Mouse (Mus musculus): ENCODE results near the gene Atp4b. TPM values are rescaled to one million over a fixed set of nuclear protein-coding genes. Genes with fewer than 3 reads are reported as not detected.
A peak's percentile ranks its signal among the peaks of the same experiment; 100 is the strongest.
"Not testable (repeated sequence)": the region's sequence is repeated elsewhere in the genome, so short reads cannot be mapped to it uniquely, and the experiment has no call there.

Atp4b gene
- polyA plus RNA-seq, 1 experiment from 2014 or later = not detected

DNA sequence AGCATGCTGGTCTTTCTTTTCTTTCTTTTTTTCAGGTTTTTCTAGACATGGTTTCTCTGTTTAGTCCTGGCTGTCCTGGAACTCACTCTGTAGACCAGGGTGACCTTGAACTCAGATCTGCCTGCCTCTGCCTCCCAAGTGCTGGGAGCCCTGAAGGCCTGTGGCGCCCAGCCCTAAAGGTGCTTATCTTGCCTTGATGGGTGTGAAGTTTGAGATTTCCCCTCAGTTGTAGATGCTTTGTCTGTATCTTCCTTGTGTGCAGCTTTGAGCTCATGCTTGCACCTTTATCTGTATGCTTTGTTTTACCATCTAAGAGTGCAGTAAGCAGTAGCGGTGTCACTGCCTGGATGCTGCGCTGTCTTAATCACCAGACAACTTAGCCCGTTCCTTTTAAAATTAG is 53.5 kb downstream of the Atp4b start:
- H3K4me3 ChIP-seq (ENCODE audit: low read depth, low read length) = no peak overlapping the region
- H3K9me3 ChIP-seq (ENCODE audit: control insufficient read depth, low read length) = no peaks in the 10 kb centered on the region
- H3K27me3 ChIP-seq (replicated peaks; ENCODE audit: control insufficient read depth, insufficient read depth, low read length) = no peaks in the 10 kb centered on the region
- H3K36me3 ChIP-seq (ENCODE audit: control insufficient read depth, insufficient read depth, low read length) = peaks cover 62% of the 10 kb centered on the region
- ATAC-seq (replicated peaks; ENCODE audit: low FRiP score) (no peak), DNase-seq (ENCODE audit: low spot score) (no peak)
- no peak overlapping the region for H3K9ac ChIP-seq (ENCODE audit: low read depth, low read length)
- H3K4me1 ChIP-seq (replicated peaks; ENCODE audit: control insufficient read depth, insufficient read depth, low read length) = peaks cover 32% of the 10 kb centered on the region
- H3K4me2 ChIP-seq = no peak overlapping the region
- no peak overlapping the region for H3K27ac ChIP-seq (ENCODE audit: low read depth, low read length)
- WGBS = 79% methylated on average over 4 of the region's 4 CpGs

DNA sequence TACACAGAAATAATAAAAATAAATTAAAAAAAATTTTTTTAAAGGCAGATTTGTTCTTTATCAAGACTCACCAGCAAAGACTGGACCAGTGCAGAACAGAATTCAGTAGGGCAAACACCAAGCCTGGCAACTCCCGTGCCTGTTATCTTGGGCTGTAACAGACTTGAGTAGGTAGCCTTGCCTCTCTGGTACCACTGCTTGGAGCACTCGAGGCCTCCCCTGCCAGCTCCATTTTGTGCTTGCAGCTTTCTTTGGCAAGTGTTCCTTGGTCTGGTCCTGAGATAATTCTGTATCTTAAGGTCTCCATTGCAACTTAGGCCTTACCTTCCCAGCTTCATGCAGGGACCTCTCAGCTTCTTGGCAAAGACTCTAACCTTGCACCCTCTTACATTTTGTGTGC is 54.3 kb downstream of the Atp4b start:
- Histone ChIP-seq H3K4me2 (no peak overlapping the region), H3K4me3 (ENCODE audit: low read depth, low read length) (no peak overlapping the region), H3K9me3 (ENCODE audit: control insufficient read depth, low read length) (no peaks in the 10 kb centered on the region), H3K27ac (ENCODE audit: low read depth, low read length) (no peak overlapping the region; the same call in 1 of the 2 replicates), H3K4me1 (replicated peaks; ENCODE audit: control insufficient read depth, insufficient read depth, low read length) (peaks cover 40% of the 10 kb centered on the region), H3K36me3 (ENCODE audit: control insufficient read depth, insufficient read depth, low read length) (peaks cover 54% of the 10 kb centered on the region), H3K27me3 (replicated peaks; ENCODE audit: control insufficient read depth, insufficient read depth, low read length) (no peaks in the 10 kb centered on the region), H3K9ac (ENCODE audit: low read depth, low read length) (no peak overlapping the region)
- no peak for ATAC-seq (replicated peaks; ENCODE audit: low FRiP score)
- no peak for DNase-seq (ENCODE audit: low spot score)
- 53% methylated on average over 2 of the region's 2 CpGs for WGBS

DNA sequence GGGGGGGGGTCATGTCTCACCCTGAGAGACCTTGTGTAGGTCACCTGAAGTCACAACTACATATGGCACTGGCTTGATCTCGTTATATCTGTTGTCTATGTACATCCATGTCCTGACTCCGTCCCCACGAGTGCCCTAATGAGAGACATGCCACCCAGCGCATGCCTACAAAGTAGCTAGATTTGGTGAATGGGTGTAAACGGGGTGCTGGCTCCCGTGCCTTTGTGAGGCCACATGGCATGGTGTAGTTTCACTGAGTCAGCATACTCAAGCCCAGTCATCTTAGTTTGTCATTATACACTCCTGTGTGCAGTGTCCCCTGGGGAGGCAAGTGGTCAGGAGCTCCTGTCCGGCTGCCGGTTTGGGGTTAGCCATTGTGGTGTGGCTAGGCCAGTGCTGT is 56.0 kb downstream of the Atp4b start:
- Histone ChIP-seq H3K4me1 (replicated peaks; ENCODE audit: control insufficient read depth, insufficient read depth, low read length) (peaks cover 40% of the 10 kb centered on the region), H3K4me3 (ENCODE audit: low read depth, low read length) (peak overlapping the region; percentile 96), H3K36me3 (ENCODE audit: control insufficient read depth, insufficient read depth, low read length) (peaks cover 40% of the 10 kb centered on the region), H3K4me2 (peak overlapping the region; percentile 85), H3K9me3 (ENCODE audit: control insufficient read depth, low read length) (no peaks in the 10 kb centered on the region), H3K27me3 (replicated peaks; ENCODE audit: control insufficient read depth, insufficient read depth, low read length) (no peaks in the 10 kb centered on the region), H3K27ac (ENCODE audit: low read depth, low read length) (peak overlapping the region; percentile 30; the same call in 1 of the 2 replicates), H3K9ac (ENCODE audit: low read depth, low read length) (peak overlapping the region; percentile 99)
- WGBS = 81% methylated on average over 8 of the region's 8 CpGs
- DNase-seq (ENCODE audit: low spot score) (no peak), ATAC-seq (replicated peaks; ENCODE audit: low FRiP score) (no peak)

DNA sequence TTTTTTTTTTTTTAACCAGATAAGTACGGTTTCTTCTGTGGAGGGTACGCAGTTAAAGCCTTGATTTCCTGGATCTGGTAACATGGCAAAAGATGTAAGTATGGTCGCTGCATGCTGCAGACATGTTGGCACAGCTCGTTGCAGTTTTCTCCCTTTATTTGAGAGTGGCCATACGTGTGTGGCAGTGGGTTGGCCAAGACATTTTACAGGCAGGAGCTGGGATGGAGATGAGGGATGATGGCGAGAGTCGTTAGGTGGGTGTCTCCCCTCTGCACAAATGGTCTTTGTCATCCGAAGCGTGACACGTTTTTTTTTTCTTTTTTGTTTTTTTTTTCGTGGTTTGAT is 57.0 kb downstream of the Atp4b start:
- H3K9me3 ChIP-seq (ENCODE audit: control insufficient read depth, low read length) = no peaks in the 10 kb centered on the region
- H3K36me3 ChIP-seq (ENCODE audit: control insufficient read depth, insufficient read depth, low read length) = peaks cover 31% of the 10 kb centered on the region
- peak overlapping the region; percentile 85 for H3K4me2 ChIP-seq
- WGBS = 3% methylated on average over 11 of the region's 11 CpGs
- H3K4me1 ChIP-seq (replicated peaks; ENCODE audit: control insufficient read depth, insufficient read depth, low read length) = peaks cover 40% of the 10 kb centered on the region
- no peaks in the 10 kb centered on the region for H3K27me3 ChIP-seq (replicated peaks; ENCODE audit: control insufficient read depth, insufficient read depth, low read length)
- H3K27ac ChIP-seq (ENCODE audit: low read depth, low read length) = no peak overlapping the region; the same call in 1 of the 2 replicates
- ATAC-seq (replicated peaks; ENCODE audit: low FRiP score) = no peak
- DNase-seq (ENCODE audit: low spot score) = no peak
- H3K4me3 ChIP-seq (ENCODE audit: low read depth, low read length) = peak overlapping the region; percentile 96
- peak overlapping the region; percentile 99 for H3K9ac ChIP-seq (ENCODE audit: low read depth, low read length)

DNA sequence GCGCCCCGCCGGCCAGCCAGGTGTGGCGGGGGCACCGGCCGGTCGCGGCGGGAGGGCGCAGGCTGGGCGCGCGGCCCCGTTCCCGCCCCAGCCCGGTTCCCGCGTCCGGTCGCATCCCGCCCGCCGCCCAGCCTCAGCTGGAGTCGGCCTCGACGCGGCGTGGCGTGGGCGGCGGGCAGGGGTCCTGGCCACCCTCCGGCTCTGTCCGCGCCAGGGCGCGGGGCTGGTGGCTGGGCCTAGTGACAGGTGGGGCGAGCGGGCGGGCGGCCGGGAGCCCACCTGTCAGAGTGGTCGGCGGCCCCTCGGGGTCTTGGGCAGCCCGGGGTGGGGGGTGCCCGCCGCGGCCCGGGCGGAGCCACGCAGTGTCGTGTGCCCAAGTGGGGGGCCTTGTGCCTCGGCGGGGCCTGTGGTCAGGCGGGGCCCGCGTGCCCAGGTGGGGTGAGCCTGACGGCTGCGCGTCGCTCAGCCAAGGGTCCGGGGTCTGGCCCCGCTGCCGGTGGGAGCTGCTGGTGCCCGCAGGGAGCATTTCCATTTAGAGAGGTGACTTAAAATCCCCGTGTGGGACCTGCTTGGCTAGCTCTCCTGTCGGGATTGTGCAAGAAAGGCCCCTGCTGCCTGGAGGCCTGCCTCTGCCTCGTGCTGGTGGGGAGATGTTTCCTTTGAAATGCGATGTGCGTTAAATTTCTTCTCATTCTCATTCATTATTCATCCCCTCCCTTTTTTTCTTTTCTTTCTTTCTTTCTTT is 57.6 kb downstream of the Atp4b start:
- peak overlapping the region; percentile 89 for H3K27ac ChIP-seq (ENCODE audit: low read depth, low read length)
- ATAC-seq (replicated peaks; ENCODE audit: low FRiP score) (peak; percentile 36), DNase-seq (ENCODE audit: low spot score) (peak; percentile 66)
- under 1% methylated on average over 62 of the region's 70 CpGs for WGBS
- H3K4me2 ChIP-seq = peak overlapping the region; percentile 85
- H3K27me3 ChIP-seq (replicated peaks; ENCODE audit: control insufficient read depth, insufficient read depth, low read length) = no peaks in the 10 kb centered on the region
- no peaks in the 10 kb centered on the region for H3K9me3 ChIP-seq (ENCODE audit: control insufficient read depth, low read length)
- H3K36me3 ChIP-seq (ENCODE audit: control insufficient read depth, insufficient read depth, low read length) = peaks cover 25% of the 10 kb centered on the region
- H3K4me1 ChIP-seq (replicated peaks; ENCODE audit: control insufficient read depth, insufficient read depth, low read length) = peaks cover 38% of the 10 kb centered on the region
- H3K9ac ChIP-seq (ENCODE audit: low read depth, low read length) = peak overlapping the region; percentile 99
- peak overlapping the region; percentile 96 for H3K4me3 ChIP-seq (ENCODE audit: low read depth, low read length)

DNA sequence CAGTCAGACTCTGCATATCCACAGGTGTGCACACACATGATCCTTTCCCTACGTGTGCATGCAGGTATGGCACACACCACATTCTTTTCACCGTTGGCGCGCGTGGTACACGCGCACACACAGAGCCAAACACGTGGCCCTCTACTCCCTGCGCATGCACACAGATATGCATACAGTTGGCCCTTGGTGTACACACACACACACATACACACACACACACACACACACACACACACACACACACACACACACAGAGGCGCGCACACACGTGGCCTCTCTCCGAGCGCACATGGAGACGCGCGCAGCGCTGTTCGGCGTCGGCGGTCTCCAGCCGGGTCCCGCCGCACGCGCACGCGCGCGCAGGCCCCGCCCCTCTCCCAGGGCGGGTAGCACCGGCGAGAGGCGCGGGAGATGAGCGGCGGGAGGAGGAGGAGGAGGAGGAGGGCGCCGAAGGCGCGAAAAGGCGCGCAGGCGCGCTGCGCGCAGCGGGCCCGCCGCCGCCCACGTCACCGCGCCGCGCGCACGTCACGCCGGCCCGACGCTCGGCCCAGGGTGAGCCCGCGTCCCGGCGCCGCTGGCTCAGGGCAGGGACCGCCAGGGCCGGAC is 58.3 kb downstream of the Atp4b start, which contains the start of gene Tfdp1:
TSS of gene Tfdp1 (plus strand) at position 497 of the 606 bp plus-strand sequence.
- ATAC-seq (replicated peaks; ENCODE audit: low FRiP score) = peak; percentile 92
- Histone ChIP-seq H3K27me3 (replicated peaks; ENCODE audit: control insufficient read depth, insufficient read depth, low read length) (no peaks in the 10 kb centered on the region), H3K36me3 (ENCODE audit: control insufficient read depth, insufficient read depth, low read length) (peaks cover 18% of the 10 kb centered on the region), H3K9ac (ENCODE audit: low read depth, low read length) (peak within 1 kb of the TSS; percentile 99), H3K4me1 (replicated peaks; ENCODE audit: control insufficient read depth, insufficient read depth, low read length) (peaks cover 37% of the 10 kb centered on the region), H3K4me2 (peak within 1 kb of the TSS; percentile 85), H3K4me3 (ENCODE audit: low read depth, low read length) (peak within 1 kb of the TSS; percentile 96), H3K9me3 (ENCODE audit: control insufficient read depth, low read length) (no peaks in the 10 kb centered on the region), H3K27ac (ENCODE audit: low read depth, low read length) (peak within 1 kb of the TSS; percentile 89)
- DNase-seq (ENCODE audit: low spot score) = peak; percentile 84
- 2% methylated on average over 58 of the region's 72 CpGs for WGBS

DNA sequence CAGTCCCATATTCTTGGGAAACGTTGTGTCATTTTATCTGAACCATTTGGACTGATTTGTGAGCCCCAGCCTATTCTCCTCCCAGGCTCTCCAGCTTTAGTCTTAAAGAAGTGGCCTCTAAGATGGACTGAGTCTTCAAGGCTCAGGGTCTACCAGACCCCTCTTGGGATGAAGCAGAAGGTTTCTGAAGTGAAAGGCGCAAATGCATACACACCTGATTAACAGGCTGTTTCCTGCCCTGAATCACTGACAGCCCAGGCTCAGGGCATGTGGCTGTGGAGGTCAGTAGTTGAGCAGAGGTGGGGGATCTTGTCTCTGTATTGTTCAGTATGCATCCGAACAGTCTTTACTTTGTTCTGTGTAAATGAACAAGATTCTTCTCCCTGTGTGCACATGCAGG is 58.9 kb downstream of the Atp4b start:
- Histone ChIP-seq H3K9me3 (ENCODE audit: control insufficient read depth, low read length) (no peaks in the 10 kb centered on the region), H3K9ac (ENCODE audit: low read depth, low read length) (peak overlapping the region; percentile 70), H3K36me3 (ENCODE audit: control insufficient read depth, insufficient read depth, low read length) (peaks cover 13% of the 10 kb centered on the region), H3K4me3 (ENCODE audit: low read depth, low read length) (peak overlapping the region; percentile 96; the same call in 1 of the 2 replicates), H3K4me2 (peak overlapping the region; percentile 85), H3K4me1 (replicated peaks; ENCODE audit: control insufficient read depth, insufficient read depth, low read length) (peaks cover 31% of the 10 kb centered on the region), H3K27ac (ENCODE audit: low read depth, low read length) (0 out of 2 replicates have a peak overlapping the region, but pooled peaks have one; percentile 43), H3K27me3 (replicated peaks; ENCODE audit: control insufficient read depth, insufficient read depth, low read length) (no peaks in the 10 kb centered on the region)
- WGBS = 57% methylated on average over 3 of the region's 3 CpGs
- ATAC-seq (replicated peaks; ENCODE audit: low FRiP score) = no peak
- no peak for DNase-seq (ENCODE audit: low spot score)

DNA sequence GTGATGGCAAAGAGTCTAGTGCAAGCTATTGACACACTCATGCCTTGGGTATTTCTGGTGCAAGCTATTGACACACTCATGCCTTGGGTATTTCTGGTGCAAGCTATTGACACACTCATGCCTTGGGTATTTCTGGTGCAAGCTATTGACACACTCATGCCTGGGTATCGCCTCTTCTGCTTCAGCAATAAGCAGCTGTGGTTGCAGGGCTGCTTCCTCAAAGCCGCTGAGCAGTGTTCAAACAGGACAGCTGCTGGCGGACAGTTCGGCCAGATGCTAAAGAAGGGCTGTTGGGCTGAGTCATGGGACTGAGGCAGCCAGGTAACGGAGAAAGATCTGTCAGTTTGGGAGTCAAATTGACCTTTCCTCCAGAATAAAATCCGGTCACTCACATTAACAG is 59.4 kb downstream of the Atp4b start:
- Histone ChIP-seq H3K9ac (ENCODE audit: low read depth, low read length) (peak overlapping the region; percentile 70), H3K4me1 (replicated peaks; ENCODE audit: control insufficient read depth, insufficient read depth, low read length) (peaks cover 28% of the 10 kb centered on the region)
- not testable (repeated sequence) for H3K36me3 ChIP-seq (ENCODE audit: control insufficient read depth, insufficient read depth, low read length); H3K4me3 ChIP-seq (ENCODE audit: low read depth, low read length); DNase-seq (ENCODE audit: low spot score); H3K4me2 ChIP-seq; ATAC-seq (replicated peaks; ENCODE audit: low FRiP score); H3K9me3 ChIP-seq (ENCODE audit: control insufficient read depth, low read length); H3K27me3 ChIP-seq (replicated peaks; ENCODE audit: control insufficient read depth, insufficient read depth, low read length); H3K27ac ChIP-seq (ENCODE audit: low read depth, low read length)
- WGBS = 58% methylated on average over 6 of the region's 6 CpGs
